In the genomic region with DNA sequence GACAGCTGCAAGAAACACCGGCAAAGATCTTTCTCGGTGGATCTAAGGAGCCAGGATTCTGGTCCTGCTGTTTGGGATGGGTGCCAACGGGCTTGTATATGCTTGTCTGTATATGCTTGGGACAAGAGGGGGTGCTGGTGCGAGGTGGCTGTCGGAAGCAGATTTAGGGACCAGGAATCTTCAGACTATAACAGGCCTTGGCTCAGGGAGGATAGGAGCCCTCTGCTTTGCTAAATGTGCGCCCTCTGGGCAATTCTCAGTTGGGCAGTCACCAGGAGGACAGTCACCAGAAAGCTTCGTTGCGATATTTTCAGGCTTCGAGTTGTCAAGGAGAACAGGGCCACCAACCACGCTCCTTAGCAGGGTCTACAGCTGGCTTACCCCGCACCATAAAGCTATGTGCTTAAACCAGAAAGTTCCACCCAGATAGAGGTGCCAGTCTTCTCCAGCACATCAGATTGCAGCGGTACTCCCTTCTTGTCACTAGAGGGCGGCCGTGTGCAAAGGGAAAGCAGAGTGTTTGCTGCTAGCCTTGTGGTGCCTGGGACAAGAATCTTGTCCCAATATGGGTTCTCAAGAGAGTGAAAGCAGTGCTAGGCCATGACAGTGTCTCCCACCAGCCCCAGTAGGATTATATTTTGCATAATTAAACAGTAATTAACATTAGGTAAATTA, we compare ENCODE assay signal across 8 mouse cellular contexts. TPM values are rescaled to one million over a fixed set of nuclear protein-coding genes. Genes with fewer than 3 reads are reported as not detected.
DNase-seq lines count a peak whose midpoint lies in the region; ATAC-seq and TF ChIP-seq lines count a peak whose summit lies in the region.

No protein-coding gene starts in this region.

- no peak for TF ChIP-seq POLR2A in bone marrow, adult 2 months (IDR thresholded peaks at IDR 0.05; ENCODE audit: borderline replicate concordance, control insufficient read depth, low read depth, low read length)

- peak; percentile 39; the same call in 1 of the 2 replicates for ATAC-seq in embryonic facial prominence, embryonic 15.5 days (ENCODE audit: insufficient number of reproducible peaks, low FRiP score, low TSS enrichment, low read depth)
- ATAC-seq in hematopoietic stem cell, adult 5-6 weeks (replicated peaks in 1 of 2; ENCODE audit: insufficient read depth in 1 of 2, low FRiP score in 2 of 2, low TSS enrichment in 1 of 2, low read depth in 1 of 2, poor library complexity in 2 of 2, severe bottlenecking in 2 of 2) = peak; percentile 70 to 84

- H3K4me1 ChIP-seq in ES-E14 (ENCODE audit: control insufficient read depth in 2 of 2, insufficient read depth in 2 of 2, low read length in 2 of 2, poor library complexity in 1 of 2) = no peaks in the 10 kb centered on the region
- no peaks in the 10 kb centered on the region for H3K4me1 ChIP-seq in bone marrow, adult 2 months (ENCODE audit: control insufficient read depth, insufficient read depth, low read length)
- H3K4me1 ChIP-seq in embryonic facial prominence, embryonic 15.5 days = 0 out of 2 replicates have a peak, but pooled peaks cover 3% of the 10 kb centered on the region

- H3K9me3 ChIP-seq in ES-E14 (ENCODE audit: control insufficient read depth, insufficient read depth, low read depth, low read length) = no peaks in the 10 kb centered on the region
- no peaks in the 10 kb centered on the region for H3K9me3 ChIP-seq in embryonic facial prominence, embryonic 15.5 days (replicated peaks)

- 39% methylated on average over 14 of the region's 14 CpGs for WGBS in bone marrow, adult 2 months
- WGBS in embryonic facial prominence, embryonic 15.5 days = 33% methylated on average over 14 of the region's 14 CpGs

- no peak overlapping the region for H3K4me2 ChIP-seq in embryonic facial prominence, embryonic 15.5 days (replicated peaks)

- peak; percentile 94 for TF ChIP-seq CTCF in bone marrow, adult 2 months (IDR thresholded peaks at IDR 0.05; ENCODE audit: control insufficient read depth, insufficient read depth, low read length)

- H3K27me3 ChIP-seq in embryonic facial prominence, embryonic 15.5 days = no peaks in the 10 kb centered on the region

- H3K27ac ChIP-seq in ES-E14 (ENCODE audit: insufficient read depth, low read depth, low read length, poor library complexity, severe bottlenecking) = no peak overlapping the region
- H3K27ac ChIP-seq in bone marrow, adult 2 months (ENCODE audit: control insufficient read depth, insufficient read depth, low read depth, low read length, poor library complexity) = no peak overlapping the region
- H3K27ac ChIP-seq in embryonic facial prominence, embryonic 15.5 days (replicated peaks) = no peak overlapping the region

- in situ Hi-C loops in ES-E14 (cut with MboI; ENCODE audit: low sequenced_read_pairs in 2 of 2, unreplicated experiment in 2 of 2) = no loop called here

- no peaks in the 10 kb centered on the region for H3K36me3 ChIP-seq in ES-E14 (ENCODE audit: control insufficient read depth, insufficient read depth, low read length, poor library complexity, severe bottlenecking)
- H3K36me3 ChIP-seq in embryonic facial prominence, embryonic 15.5 days = no peaks in the 10 kb centered on the region

- H3K4me3 ChIP-seq in ES-E14 (ENCODE audit: insufficient read depth in 1 of 2, low read depth in 1 of 2, low read length in 2 of 2, poor library complexity in 1 of 2, severe bottlenecking in 1 of 2) = 0 out of 4 replicates have a peak overlapping the region, but pooled peaks of 1 of the 2 experiments have one; percentile 29
- no peak overlapping the region for H3K4me3 ChIP-seq in bone marrow, adult 2 months (replicated peaks; ENCODE audit: control insufficient read depth, low read depth, low read length)
- H3K4me3 ChIP-seq in embryonic facial prominence, embryonic 15.5 days (replicated peaks) = no peak overlapping the region

- peak; percentile 72 for DNase-seq in ES-E14 (ENCODE audit: low read depth, low spot score)
- peak; percentile 54 to 69 for DNase-seq in layer of hippocampus, adult 8-10 months (ENCODE audit: low spot score in 2 of 2)
- peak; percentile 85 for DNase-seq in lung, postnatal 10 days
- peak; percentile 84 for DNase-seq in retina, embryonic 14.5 days (ENCODE audit: low spot score)
- peak; percentile 60 for DNase-seq in thymus, postnatal 25 days

- no peak overlapping the region for H3K9ac ChIP-seq in ES-E14 (ENCODE audit: insufficient read depth, low read depth, low read length, poor library complexity, severe bottlenecking)
- H3K9ac ChIP-seq in embryonic facial prominence, embryonic 15.5 days = no peak overlapping the region

TF ChIP-seq in ES-E14, 5 proteins besides CTCF, POLR2A, EP300 and RAD21:
- no peak for TF ChIP-seq MAFK (IDR thresholded peaks at IDR 0.05; ENCODE audit: insufficient read depth, low read depth, low read length)
- TF ChIP-seq ZNF384 (IDR thresholded peaks at IDR 0.05; ENCODE audit: low read depth, low read length) = no peak
- peak; percentile 57; the same call in 1 of the 2 replicates for TF ChIP-seq ZC3H11A (IDR thresholded peaks at IDR 0.05; ENCODE audit: borderline replicate concordance, low read depth, low read length)
- TF ChIP-seq CHD2 (IDR thresholded peaks at IDR 0.05; ENCODE audit: low read depth, low read length) = no peak
- no peak for TF ChIP-seq HCFC1 (IDR thresholded peaks at IDR 0.05; ENCODE audit: borderline replicate concordance, insufficient read depth, low read length)

RNA-seq across cellular contexts. Expression of a gene that starts 12.5 kb away (rescaled TPM):
- total RNA-seq in ES-E14 (2012; rRNA removed) = 1.3 and 1.4 TPM in 2 replicates
- not detected in 2 replicates for polyA plus RNA-seq in bone marrow, adult 2 months (2011; ENCODE audit: insufficient read depth, insufficient read length, low replicate concordance, missing spikeins)
- 2.9 and 3.5 TPM in 2 replicates for polyA plus RNA-seq in embryonic facial prominence, embryonic 15.5 days (2015; fragmentation: Nextera tagmentation; extraction: Ambion mirVana)
- 0.31 TPM in 1 of 2 replicates, not detected in the other for total RNA-seq in hematopoietic stem cell, adult 5-6 weeks (2017)
- total RNA-seq in layer of hippocampus, adult 8-10 months (2022) = 10 to 100 TPM; 44.2 to 56.9 (median 49.1) TPM

RNA-seq across cellular contexts. Expression of a gene that starts 13.4 kb away (rescaled TPM):
- 3.2 and 4.7 TPM in 2 replicates for total RNA-seq in ES-E14 (2012; rRNA removed)
- polyA plus RNA-seq in bone marrow, adult 2 months (2011; ENCODE audit: insufficient read depth, insufficient read length, low replicate concordance, missing spikeins) = not detected in 2 replicates
- polyA plus RNA-seq in embryonic facial prominence, embryonic 15.5 days (2015; fragmentation: Nextera tagmentation; extraction: Ambion mirVana) = 3.0 and 4.0 TPM in 2 replicates
- total RNA-seq in hematopoietic stem cell, adult 5-6 weeks (2017) = 0.89 TPM in 1 of 2 replicates, not detected in the other
- total RNA-seq in layer of hippocampus, adult 8-10 months (2022) = 1 to 10 TPM in 2 of 4 experiments, under 1 TPM in 2; 0.64 to 2.1 (median 1.00) TPM

Comparison
In these comparisons a context has a peak if more than half of its experiments do, and no peak if none do; other contexts are left out.
1. RNA of a gene that starts 12.5 kb away (total RNA-seq): 44.2 to 56.9 TPM in layer of hippocampus, adult 8-10 months; 1.3 to 1.4 TPM in ES-E14 and 0.31 TPM in hematopoietic stem cell, adult 5-6 weeks; every median in the first group is over 10 times any median in the second.
2. Peak in every context shown above with its lines, with median percentiles within 50 percentile points of each other: DNase-seq.